Mouse (Mus musculus) kidney, adult 2 months (tissue): ENCODE measurements around the gene Homer1. TPM values are rescaled to one million over a fixed set of nuclear protein-coding genes. Genes with fewer than 3 reads are reported as not detected.
A peak's percentile ranks its signal among the peaks of the same experiment; 100 is the strongest.

Experiments used
- DNase-seq: peaks from one replicate; pipeline ENCODE4 v3.0.0; 2021
- H3K27ac ChIP-seq: fragments of 200-500 bp; 2 replicates; pipeline ENCODE4 v1.5.1; 2012; ENCODE audit warnings: low read depth, low read length, control low read depth, inconsistent platforms; ENCODE audit not compliant: insufficient read depth
- H3K27me3 ChIP-seq: fragments of 200-500 bp; replicated peaks from 2 replicates; pipeline ENCODE4 v1.6.1; 2012; ENCODE audit warnings: mild to moderate bottlenecking, moderate library complexity, low read length, inconsistent platforms; ENCODE audit not compliant: control insufficient read depth, insufficient read depth
- H3K36me3 ChIP-seq: fragments of 200-500 bp; 2 replicates; pipeline ENCODE4 v1.6.1; 2012; ENCODE audit warnings: mild to moderate bottlenecking, moderate library complexity, low read length, inconsistent platforms; ENCODE audit not compliant: control insufficient read depth, insufficient read depth
- H3K4me1 ChIP-seq: fragments of 200-500 bp; 2 replicates; pipeline ENCODE4 v1.6.1; 2011; ENCODE audit warnings: low read length; ENCODE audit not compliant: control insufficient read depth, insufficient read depth
- H3K4me3 ChIP-seq: fragments of 200-500 bp; 2 replicates; pipeline ENCODE4 v1.5.1; 2011; ENCODE audit warnings: mild to moderate bottlenecking, low read depth, low read length, control low read depth; ENCODE audit not compliant: insufficient read depth
- CTCF ChIP-seq: fragments of 200-500 bp; conservative IDR thresholded peaks from 2 replicates; pipeline ENCODE4 v1.5.1; 2011; ENCODE audit warnings: low read depth, mild to moderate bottlenecking, control low read depth, low read length, moderate library complexity, mixed read lengths; ENCODE audit not compliant: insufficient read depth, insufficient read length
- POLR2A ChIP-seq: fragments of 200-500 bp; IDR thresholded peaks from one replicate; pipeline ENCODE4 v1.6.1; 2011; ENCODE audit warnings: low read depth, low read length, control low read depth
- WGBS: fragments of 180-500 bp; shearing (Covaris S2); methylation state at CpG from one replicate; pipeline ENCODE4 v1.1.7; 2018; 5-methylcytosine and 5-hydroxymethylcytosine counted together
- polyA plus RNA-seq: library from polyadenylated mRNA; depleted of rRNA; stranded (reverse); fragments of >200 nt; gene quantifications from 2 replicates; pipeline ENCODE4 v1.2.3, GENCODE M21; 2012

Homer1 gene
- polyA plus RNA-seq, 1 experiment = 2.7 TPM

DNA sequence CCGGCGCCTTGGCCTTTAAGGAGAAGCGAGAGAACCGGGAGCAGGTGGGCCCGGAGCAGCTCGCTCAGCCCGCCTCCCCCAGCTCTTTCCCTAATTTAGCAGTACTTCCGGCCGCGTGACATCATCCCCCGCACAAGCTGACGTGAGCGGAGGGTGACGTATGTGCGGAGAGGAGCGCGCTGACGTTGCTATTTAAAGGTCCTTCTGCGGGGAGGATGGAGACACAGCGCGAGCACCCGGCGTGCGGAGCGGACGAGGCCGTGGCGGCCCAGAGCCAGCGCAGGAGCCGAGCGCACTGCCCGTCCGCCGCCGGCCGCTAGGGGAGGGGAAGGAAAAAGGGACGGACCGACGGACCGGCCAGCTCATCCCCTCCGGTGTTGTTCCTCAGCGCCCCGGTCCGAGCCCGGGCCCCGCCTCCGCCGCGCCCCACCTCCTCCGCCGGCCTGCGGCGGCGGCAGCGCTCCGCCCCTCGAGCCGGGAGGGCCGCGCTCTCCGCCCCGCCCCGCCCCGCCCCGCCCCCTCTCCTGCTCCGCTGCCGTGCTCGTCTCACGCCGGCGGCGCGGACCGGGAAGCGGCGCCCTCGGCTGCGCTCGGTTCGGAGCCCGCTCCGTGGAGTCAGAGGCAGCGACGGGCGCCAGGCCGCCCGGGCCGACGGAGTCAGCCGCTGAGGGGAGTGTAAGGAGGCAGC is 4.3 kb downstream of the Homer1 start:
- peak overlapping the region; percentile 84 for H3K27ac ChIP-seq
- TF ChIP-seq POLR2A (peak; percentile 85), CTCF (peak; percentile 42)
- H3K4me3 ChIP-seq = peak overlapping the region; percentile 89
- H3K4me1 ChIP-seq = no peaks in the 10 kb centered on the region; the same call in 1 of the 2 replicates
- peak; percentile 98 for DNase-seq
- WGBS = under 1% methylated on average over 68 of the region's 90 CpGs
- H3K36me3 ChIP-seq = no peaks in the 10 kb centered on the region
- no peaks in the 10 kb centered on the region for H3K27me3 ChIP-seq

- H3K36me3 ChIP-seq = no peaks in the 10 kb centered on the region
- WGBS = under 1% methylated on average over 64 of the region's 64 CpGs
- H3K27me3 ChIP-seq = no peaks in the 10 kb centered on the region
- H3K4me3 ChIP-seq = peak overlapping the region; percentile 89
- DNase-seq = peak; percentile 42
- TF ChIP-seq CTCF = no peak
- no peak for TF ChIP-seq POLR2A
- H3K27ac ChIP-seq = no peak overlapping the region
- no peaks in the 10 kb centered on the region; the same call in 1 of the 2 replicates for H3K4me1 ChIP-seq
Measured at GRCm38 (mm10) chr13:93304251-93305001, 5.0 kb downstream of the Homer1 start.

- Histone ChIP-seq H3K27me3 (no peaks in the 10 kb centered on the region), H3K27ac (no peak overlapping the region), H3K36me3 (no peaks in the 10 kb centered on the region), H3K4me1 (no peaks in the 10 kb centered on the region; the same call in 1 of the 2 replicates), H3K4me3 (0 out of 2 replicates have a peak overlapping the region, but pooled peaks have one; percentile 89)
- DNase-seq = no peak
- WGBS = 23% methylated on average over 7 of the region's 7 CpGs
- no peak for TF ChIP-seq POLR2A
- TF ChIP-seq CTCF = no peak
Measured at GRCm38 (mm10) chr13:93305149-93305548, 5.7 kb downstream of the Homer1 start.

DNA sequence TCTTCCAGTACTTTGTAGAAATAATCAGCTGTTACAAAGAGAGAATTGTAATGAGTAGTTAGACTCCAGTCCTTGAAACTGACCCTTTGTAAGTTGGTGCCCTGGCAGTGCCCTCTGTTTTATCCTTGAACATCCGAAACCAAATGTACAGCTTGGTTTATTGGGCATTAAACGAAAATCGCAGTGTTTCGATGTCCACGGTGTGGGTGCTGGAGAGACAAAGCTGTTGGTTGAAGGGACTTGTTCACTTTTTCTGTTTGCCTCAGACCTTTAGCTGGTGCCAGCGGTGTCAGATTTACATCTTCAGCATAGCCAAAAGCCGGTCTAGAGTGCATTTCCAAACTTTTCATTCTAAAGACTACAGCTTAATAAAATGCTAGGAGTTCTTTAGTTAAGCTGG is 6.2 kb downstream of the Homer1 start:
- 58% methylated on average over 7 of the region's 7 CpGs for WGBS
- TF ChIP-seq CTCF (no peak), POLR2A (no peak)
- Histone ChIP-seq H3K4me3 (no peak overlapping the region), H3K27me3 (no peaks in the 10 kb centered on the region), H3K27ac (no peak overlapping the region), H3K4me1 (no peaks in the 10 kb centered on the region; the same call in 1 of the 2 replicates), H3K36me3 (no peaks in the 10 kb centered on the region)
- DNase-seq = peak; percentile 3

- Histone ChIP-seq H3K36me3 (no peaks in the 10 kb centered on the region), H3K4me3 (no peak overlapping the region), H3K27me3 (no peaks in the 10 kb centered on the region), H3K27ac (no peak overlapping the region), H3K4me1 (no peaks in the 10 kb centered on the region; the same call in 1 of the 2 replicates)
- WGBS = 92% methylated on average over 3 of the region's 3 CpGs
- no peak for DNase-seq
- TF ChIP-seq CTCF = no peak
Measured at GRCm38 (mm10) chr13:93306545-93306944, 7.1 kb downstream of the Homer1 start.

- Histone ChIP-seq H3K27ac (no peak overlapping the region), H3K36me3 (no peaks in the 10 kb centered on the region), H3K4me1 (no peaks in the 10 kb centered on the region; the same call in 1 of the 2 replicates), H3K4me3 (no peak overlapping the region), H3K27me3 (no peaks in the 10 kb centered on the region)
- no peak for DNase-seq
- TF ChIP-seq CTCF (no peak), POLR2A (no peak)
- WGBS = 80% methylated on average over 7 of the region's 7 CpGs
Measured at GRCm38 (mm10) chr13:93307700-93308099, 8.3 kb downstream of the Homer1 start.

GRCm38 (mm10) chr13:93309295-93309694 is 9.9 kb downstream of the Homer1 start:
- Histone ChIP-seq H3K4me3 (no peak overlapping the region), H3K27me3 (no peaks in the 10 kb centered on the region)
- 75% methylated on average over 1 of the region's 1 CpGs for WGBS

More at GRCm38 (mm10) chr13:93309295-93309694, 9.9 kb downstream of the Homer1 start:
- Histone ChIP-seq H3K27ac (no peak overlapping the region), H3K36me3 (no peaks in the 10 kb centered on the region), H3K4me1 (no peaks in the 10 kb centered on the region; the same call in 1 of the 2 replicates)
- TF ChIP-seq POLR2A (no peak), CTCF (no peak)
- no peak for DNase-seq
